Mouse (Mus musculus): ENCODE measurements at regions not wholly inside any gene's neighbourhood (a gene's known extent, or its start where the extent isn't known, plus 50 kb on each side); places are given as distances from the start of the nearest gene placed in this dataset.

GRCm38 (mm10) chr5:106051026-106051425, 174.7 kb downstream of the Zfp326 start:
- 91% methylated on average over 8 of the region's 8 CpGs for WGBS
- no peak for ATAC-seq (ENCODE audit: insufficient number of reproducible peaks, low FRiP score, low TSS enrichment, low read depth)
- no peak overlapping the region for H3K4me3 ChIP-seq (replicated peaks)

GRCm38 (mm10) chr5:106044878-106045585, 168.7 kb downstream of the Zfp326 start:
- H3K27me3 ChIP-seq: no peaks in the 10 kb centered on the region
- 81% methylated on average over 12 of the region's 12 CpGs for WGBS
- H3K4me2 ChIP-seq (replicated peaks): no peak overlapping the region
- no peaks in the 10 kb centered on the region for H3K4me1 ChIP-seq
- no peak overlapping the region for H3K4me3 ChIP-seq (replicated peaks)
- H3K27ac ChIP-seq (replicated peaks): no peak overlapping the region
- no peak overlapping the region for H3K9ac ChIP-seq
- no peaks in the 10 kb centered on the region for H3K36me3 ChIP-seq
- no peak for ATAC-seq (ENCODE audit: insufficient number of reproducible peaks, low FRiP score, low TSS enrichment, low read depth)
- H3K9me3 ChIP-seq (replicated peaks): no peaks in the 10 kb centered on the region

More at GRCm38 (mm10) chr5:106051026-106051425, 174.7 kb downstream of the Zfp326 start:
- no peaks in the 10 kb centered on the region for H3K9me3 ChIP-seq (replicated peaks)
- no peak overlapping the region for H3K27ac ChIP-seq (replicated peaks)
- H3K9ac ChIP-seq: no peak overlapping the region
- H3K4me1 ChIP-seq: no peaks in the 10 kb centered on the region
- H3K27me3 ChIP-seq: no peaks in the 10 kb centered on the region
- H3K4me2 ChIP-seq (replicated peaks): no peak overlapping the region
- H3K36me3 ChIP-seq: no peaks in the 10 kb centered on the region

GRCm38 (mm10) chr5:106038321-106038720, 162.0 kb downstream of the Zfp326 start:
- no peak overlapping the region for H3K4me2 ChIP-seq (replicated peaks)
- no peaks in the 10 kb centered on the region for H3K4me1 ChIP-seq
- no peak overlapping the region for H3K27ac ChIP-seq (replicated peaks)
- ATAC-seq (ENCODE audit: insufficient number of reproducible peaks, low FRiP score, low TSS enrichment, low read depth): no peak
- WGBS: 92% methylated on average over 18 of the region's 18 CpGs
- no peaks in the 10 kb centered on the region for H3K36me3 ChIP-seq
- H3K4me3 ChIP-seq (replicated peaks): no peak overlapping the region
- no peaks in the 10 kb centered on the region for H3K9me3 ChIP-seq (replicated peaks)
- no peak overlapping the region for H3K9ac ChIP-seq
- no peaks in the 10 kb centered on the region for H3K27me3 ChIP-seq

- Histone ChIP-seq H3K4me2 (replicated peaks) (no peak overlapping the region), H3K9me3 (replicated peaks) (no peaks in the 10 kb centered on the region), H3K36me3 (no peaks in the 10 kb centered on the region), H3K27ac (replicated peaks) (no peak overlapping the region), H3K4me3 (replicated peaks) (no peak overlapping the region), H3K9ac (no peak overlapping the region), H3K27me3 (no peaks in the 10 kb centered on the region), H3K4me1 (no peaks in the 10 kb centered on the region)
- WGBS: 16% methylated on average over 6 of the region's 6 CpGs
- no peak for ATAC-seq (ENCODE audit: insufficient number of reproducible peaks, low FRiP score, low TSS enrichment, low read depth)
Observed at GRCm38 (mm10) chr5:106036176-106036575, 159.8 kb downstream of the Zfp326 start.

GRCm38 (mm10) chr5:106032956-106033355, 156.6 kb downstream of the Zfp326 start:
- H3K4me1 ChIP-seq: no peaks in the 10 kb centered on the region
- no peaks in the 10 kb centered on the region for H3K27me3 ChIP-seq
- no peak overlapping the region for H3K4me3 ChIP-seq (replicated peaks)
- H3K36me3 ChIP-seq: no peaks in the 10 kb centered on the region
- no peak overlapping the region for H3K4me2 ChIP-seq (replicated peaks)
- no peak overlapping the region for H3K27ac ChIP-seq (replicated peaks)
- no peak overlapping the region for H3K9ac ChIP-seq
- H3K9me3 ChIP-seq (replicated peaks): no peaks in the 10 kb centered on the region
- WGBS: 75% methylated on average over 4 of the region's 4 CpGs
- ATAC-seq (ENCODE audit: insufficient number of reproducible peaks, low FRiP score, low TSS enrichment, low read depth): no peak

- 57% methylated on average over 2 of the region's 2 CpGs for WGBS
- ATAC-seq (ENCODE audit: insufficient number of reproducible peaks, low FRiP score, low TSS enrichment, low read depth): no peak
Observed at GRCm38 (mm10) chr5:106026861-106027260, 150.5 kb downstream of the Zfp326 start.

GRCm38 (mm10) chr5:106004292-106004917, 128.0 kb downstream of the Zfp326 start:
- Histone ChIP-seq H3K27ac (replicated peaks) (no peak overlapping the region), H3K9me3 (replicated peaks) (no peaks in the 10 kb centered on the region), H3K9ac (no peak overlapping the region), H3K27me3 (0 out of 2 replicates have a peak, but pooled peaks cover 7% of the 10 kb centered on the region), H3K4me1 (no peaks in the 10 kb centered on the region), H3K4me2 (replicated peaks) (no peak overlapping the region), H3K4me3 (replicated peaks) (no peak overlapping the region), H3K36me3 (no peaks in the 10 kb centered on the region)
- WGBS: 37% methylated on average over 16 of the region's 16 CpGs
- no peak for ATAC-seq (ENCODE audit: insufficient number of reproducible peaks, low FRiP score, low TSS enrichment, low read depth)

More at GRCm38 (mm10) chr5:106026861-106027260, 150.5 kb downstream of the Zfp326 start:
- Histone ChIP-seq H3K36me3 (no peaks in the 10 kb centered on the region), H3K4me3 (replicated peaks) (no peak overlapping the region), H3K27me3 (no peaks in the 10 kb centered on the region), H3K9ac (no peak overlapping the region), H3K4me2 (replicated peaks) (no peak overlapping the region), H3K27ac (replicated peaks) (no peak overlapping the region), H3K9me3 (replicated peaks) (no peaks in the 10 kb centered on the region), H3K4me1 (no peaks in the 10 kb centered on the region)

- ATAC-seq (ENCODE audit: insufficient number of reproducible peaks, low FRiP score, low TSS enrichment, low read depth): no peak
- Histone ChIP-seq H3K4me3 (replicated peaks) (no peak overlapping the region), H3K36me3 (no peaks in the 10 kb centered on the region), H3K4me2 (replicated peaks) (no peak overlapping the region), H3K27ac (replicated peaks) (no peak overlapping the region), H3K9ac (no peak overlapping the region), H3K4me1 (no peaks in the 10 kb centered on the region), H3K27me3 (0 out of 2 replicates have a peak, but pooled peaks cover 7% of the 10 kb centered on the region), H3K9me3 (replicated peaks) (no peaks in the 10 kb centered on the region)
- WGBS: 51% methylated on average over 28 of the region's 28 CpGs
Observed at GRCm38 (mm10) chr5:106003321-106004291, 127.2 kb downstream of the Zfp326 start.

GRCm38 (mm10) chr5:106002330-106002729, 126.0 kb downstream of the Zfp326 start:
- no peak overlapping the region for H3K9ac ChIP-seq
- H3K4me3 ChIP-seq (replicated peaks): no peak overlapping the region
- H3K4me2 ChIP-seq (replicated peaks): no peak overlapping the region
- 23% methylated on average over 7 of the region's 7 CpGs for WGBS
- H3K36me3 ChIP-seq: no peaks in the 10 kb centered on the region
- H3K27ac ChIP-seq (replicated peaks): no peak overlapping the region
- ATAC-seq (ENCODE audit: insufficient number of reproducible peaks, low FRiP score, low TSS enrichment, low read depth): no peak
- 0 out of 2 replicates have a peak, but pooled peaks cover 7% of the 10 kb centered on the region for H3K27me3 ChIP-seq
- no peaks in the 10 kb centered on the region for H3K9me3 ChIP-seq (replicated peaks)
- no peaks in the 10 kb centered on the region for H3K4me1 ChIP-seq

GRCm38 (mm10) chr5:105994218-105994617, 117.9 kb downstream of the Zfp326 start:
- 88% methylated on average over 1 of the region's 1 CpGs for WGBS

More at GRCm38 (mm10) chr5:105994218-105994617, 117.9 kb downstream of the Zfp326 start:
- Histone ChIP-seq H3K9ac (no peak overlapping the region), H3K4me3 (replicated peaks) (no peak overlapping the region), H3K4me1 (no peaks in the 10 kb centered on the region), H3K27ac (replicated peaks) (no peak overlapping the region), H3K9me3 (replicated peaks) (no peaks in the 10 kb centered on the region; the same call in 1 of the 2 replicates), H3K27me3 (no peaks in the 10 kb centered on the region), H3K36me3 (no peaks in the 10 kb centered on the region), H3K4me2 (replicated peaks) (no peak overlapping the region)
- no peak for ATAC-seq (ENCODE audit: insufficient number of reproducible peaks, low FRiP score, low TSS enrichment, low read depth)
